Mouse (Mus musculus): Measurements from ENCODE around the gene Tor2a. TPM values are rescaled to one million over a fixed set of nuclear protein-coding genes. Genes with fewer than 3 reads are reported as not detected.
A peak's percentile ranks its signal among the peaks of the same experiment; 100 is the strongest.

Gene Tor2a
- polyA plus RNA-seq, 1 experiment from 2014 or later = 67.0 TPM

- Histone ChIP-seq H3K9me3 (replicated peaks; ENCODE audit: control insufficient read depth, low read length) (no peaks in the 10 kb centered on the region), H3K27ac (ENCODE audit: low read length) (no peak overlapping the region), H3K4me1 (ENCODE audit: control insufficient read depth, insufficient read depth, low read length) (no peaks in the 10 kb centered on the region), H3K4me2 (ENCODE audit: low read depth, low read length) (no peak overlapping the region), H3K4me3 (replicated peaks; ENCODE audit: low read length) (no peak overlapping the region), H3K36me3 (ENCODE audit: control insufficient read depth, insufficient read depth, low read length) (0 out of 2 replicates have a peak, but pooled peaks cover 3% of the 10 kb centered on the region), H3K27me3 (ENCODE audit: control insufficient read depth, insufficient read depth, low read length) (no peaks in the 10 kb centered on the region), H3K9ac (ENCODE audit: low read length) (no peak overlapping the region)
- 83% methylated on average over 14 of the region's 14 CpGs for WGBS
- ATAC-seq (ENCODE audit: insufficient read depth, low FRiP score) = peak; percentile 29; the same call in 1 of the 2 replicates
Observed at GRCm38 (mm10) chr2:32808816-32809566, 52.0 kb downstream of the Tor2a start.

MicroRNA genes within 50 kb of the gene (microRNA counts, 519-probe panel; counts per million panel counts)
- 1,142 counts per million, percentile 8 among the panel's probes with 10 or more counts for microRNA mmu-miR-2861

Small RNAs within 50 kb of the gene (microRNA-seq; reads per million reads assigned to microRNA genes)
- gene Mir2861 = not detected
- not detected for gene Mir3960

Other genes starting within 250 kb of the Tor2a start
- gene Fam102a, start 221.9 kb upstream of the Tor2a start, polyA plus RNA-seq (2015; fragmentation: Nextera tagmentation; extraction: Ambion mirVana) = 11.4 and 12.8 TPM in 2 replicates
- 104 and 106 TPM in 2 replicates for gene Dpm2, start 186.4 kb upstream of the Tor2a start, polyA plus RNA-seq (2015; fragmentation: Nextera tagmentation; extraction: Ambion mirVana)
- 0.56 and 0.67 TPM in 2 replicates for gene Pip5kl1, start 182.4 kb upstream of the Tor2a start, polyA plus RNA-seq (2015; fragmentation: Nextera tagmentation; extraction: Ambion mirVana)
- 0.10 and 0.15 TPM in 2 replicates for gene 9430097D07Rik, start 181.6 kb upstream of the Tor2a start, polyA plus RNA-seq (2015; fragmentation: Nextera tagmentation; extraction: Ambion mirVana)
- gene St6galnac4, start 170.1 kb upstream of the Tor2a start, polyA plus RNA-seq (2015; fragmentation: Nextera tagmentation; extraction: Ambion mirVana) = 19.8 and 22.9 TPM in 2 replicates
- gene St6galnac6, start 157.5 kb upstream of the Tor2a start, polyA plus RNA-seq (2015; fragmentation: Nextera tagmentation; extraction: Ambion mirVana) = 17.1 and 18.5 TPM in 2 replicates
- gene Ak1, start 135.5 kb upstream of the Tor2a start, polyA plus RNA-seq (2015; fragmentation: Nextera tagmentation; extraction: Ambion mirVana) = 27.4 and 60.2 TPM in 2 replicates
- 63.6 and 64.5 TPM in 2 replicates for gene Eng, start 110.6 kb upstream of the Tor2a start, polyA plus RNA-seq (2015; fragmentation: Nextera tagmentation; extraction: Ambion mirVana)
- 28.3 and 30.6 TPM in 2 replicates for gene Fpgs, start 53.1 kb upstream of the Tor2a start, polyA plus RNA-seq (2015; fragmentation: Nextera tagmentation; extraction: Ambion mirVana)
- gene Cdk9, start 44.2 kb upstream of the Tor2a start, polyA plus RNA-seq (2015; fragmentation: Nextera tagmentation; extraction: Ambion mirVana) = 71.9 and 82.7 TPM in 2 replicates
- 26.8 and 27.4 TPM in 2 replicates for gene Sh2d3c, start 36.2 kb upstream of the Tor2a start, polyA plus RNA-seq (2015; fragmentation: Nextera tagmentation; extraction: Ambion mirVana)
- 0.20 and 0.28 TPM in 2 replicates for gene 6330409D20Rik, start 16.2 kb upstream of the Tor2a start, polyA plus RNA-seq (2015; fragmentation: Nextera tagmentation; extraction: Ambion mirVana)
- 0.12 and 0.21 TPM in 2 replicates for gene Ttc16, start 18.4 kb downstream of the Tor2a start, polyA plus RNA-seq (2015; fragmentation: Nextera tagmentation; extraction: Ambion mirVana)
- gene Ptrh1, start 18.6 kb downstream of the Tor2a start, polyA plus RNA-seq (2015; fragmentation: Nextera tagmentation; extraction: Ambion mirVana) = 3.9 and 6.7 TPM in 2 replicates
- 0.10 and 0.41 TPM in 2 replicates for gene Cfap157, start 27.2 kb downstream of the Tor2a start, polyA plus RNA-seq (2015; fragmentation: Nextera tagmentation; extraction: Ambion mirVana)
- gene Stxbp1, start 90.0 kb downstream of the Tor2a start, polyA plus RNA-seq (2015; fragmentation: Nextera tagmentation; extraction: Ambion mirVana) = 20.8 and 23.2 TPM in 2 replicates
- gene Fam129b, start 118.9 kb downstream of the Tor2a start, polyA plus RNA-seq (2015; fragmentation: Nextera tagmentation; extraction: Ambion mirVana) = 108 and 139 TPM in 2 replicates
- gene Rpl12, start 204.3 kb downstream of the Tor2a start, polyA plus RNA-seq (2015; fragmentation: Nextera tagmentation; extraction: Ambion mirVana) = 124 and 174 TPM in 2 replicates
- 10.4 and 11.2 TPM in 2 replicates for gene Lrsam1, start 204.4 kb downstream of the Tor2a start, polyA plus RNA-seq (2015; fragmentation: Nextera tagmentation; extraction: Ambion mirVana)
- gene Slc2a8, start 224.8 kb downstream of the Tor2a start, polyA plus RNA-seq (2015; fragmentation: Nextera tagmentation; extraction: Ambion mirVana) = 14.6 and 14.9 TPM in 2 replicates

All from stomach, embryonic 16.5 days (tissue).